Mouse (Mus musculus) embryonic facial prominence, embryonic 15.5 days (tissue): Measurements from ENCODE around the gene Ppp1ca. TPM values are rescaled to one million over a fixed set of nuclear protein-coding genes. Genes with fewer than 3 reads are reported as not detected.

Experiments
- ATAC-seq: fragments of 200-750 bp; cut with Nextera tagmentation; 2 replicates; pipeline ENCODE4 v1.8.0; 2017; ENCODE audit warnings: low read depth, moderate TSS enrichment; ENCODE audit not compliant: insufficient number of reproducible peaks, low FRiP score, low TSS enrichment
- H3K27ac ChIP-seq: fragments of 300-500 bp; sonication (generic); replicated peaks from 2 replicates; pipeline ENCODE4 v1.5.1; 2015; ENCODE audit warnings: mild to moderate bottlenecking, inconsistent platforms
- H3K27me3 ChIP-seq: fragments of 300-500 bp; sonication (generic); 2 replicates; pipeline ENCODE4 v1.6.1; 2015; ENCODE audit warnings: inconsistent platforms
- H3K36me3 ChIP-seq: fragments of 300-500 bp; sonication (generic); 2 replicates; pipeline ENCODE4 v1.6.1; 2015; ENCODE audit warnings: mild to moderate bottlenecking, inconsistent platforms
- H3K4me1 ChIP-seq: fragments of 300-500 bp; sonication (generic); 2 replicates; pipeline ENCODE4 v1.6.1; 2015; ENCODE audit warnings: inconsistent platforms
- H3K4me2 ChIP-seq: fragments of 300-500 bp; sonication (generic); replicated peaks from 2 replicates; pipeline ENCODE4 v1.6.1; 2015; ENCODE audit warnings: mild to moderate bottlenecking, inconsistent platforms
- H3K4me3 ChIP-seq: fragments of 300-500 bp; sonication (generic); replicated peaks from 2 replicates; pipeline ENCODE4 v1.5.1; 2015; ENCODE audit warnings: mild to moderate bottlenecking, inconsistent platforms
- H3K9ac ChIP-seq: fragments of 300-500 bp; sonication (generic); 2 replicates; pipeline ENCODE4 v1.6.1; 2015; ENCODE audit warnings: inconsistent platforms
- H3K9me3 ChIP-seq: fragments of 300-500 bp; sonication (generic); replicated peaks from 2 replicates; pipeline ENCODE4 v1.6.1; 2016; ENCODE audit warnings: inconsistent platforms
- WGBS: fragments of 180-500 bp; shearing (Covaris S2); methylation state at CpG from one replicate; pipeline ENCODE4 v1.1.7; 2015; 5-methylcytosine and 5-hydroxymethylcytosine counted together
- polyA plus RNA-seq: library from polyadenylated mRNA; unstranded; fragments of >200 nt; fragmentation: Nextera tagmentation; extraction: Ambion mirVana; gene quantifications from 2 replicates; pipeline ENCODE4 v1.2.1, GENCODE M21; 2015

Gene Ppp1ca
- polyA plus RNA-seq, 1 experiment from 2014 or later, result 745 TPM

- H3K4me3 ChIP-seq, result peak overlapping the region; percentile 95
- 82% methylated on average over 11 of the region's 11 CpGs for WGBS
- H3K27me3 ChIP-seq, result no peaks in the 10 kb centered on the region
- H3K9ac ChIP-seq, result peak overlapping the region; percentile 90
- no peak for ATAC-seq
- peak overlapping the region; percentile 85 for H3K4me2 ChIP-seq
- peaks cover 36% of the 10 kb centered on the region for H3K36me3 ChIP-seq
- H3K9me3 ChIP-seq, result no peaks in the 10 kb centered on the region
- no peak overlapping the region for H3K27ac ChIP-seq
- peaks cover 22% of the 10 kb centered on the region for H3K4me1 ChIP-seq
Observed at GRCm38 (mm10) chr19:4149283-4149682, 42.6 kb upstream of the Ppp1ca start.

- Histone ChIP-seq H3K4me3 (peak overlapping the region; percentile 95), H3K9ac (no peak overlapping the region)
Observed at GRCm38 (mm10) chr19:4149764-4150461, 42.0 kb upstream of the Ppp1ca start.

GRCm38 (mm10) chr19:4150567-4151487 is 41.0 kb upstream of the Ppp1ca start:
- H3K9ac ChIP-seq, result no peak overlapping the region
- H3K27ac ChIP-seq, result no peak overlapping the region
- H3K36me3 ChIP-seq, result peaks cover 40% of the 10 kb centered on the region
- no peak overlapping the region for H3K4me2 ChIP-seq
- no peak for ATAC-seq
- 89% methylated on average over 22 of the region's 22 CpGs for WGBS
- H3K9me3 ChIP-seq, result no peaks in the 10 kb centered on the region
- H3K27me3 ChIP-seq, result no peaks in the 10 kb centered on the region
- H3K4me3 ChIP-seq, result no peak overlapping the region
- H3K4me1 ChIP-seq, result peaks cover 22% of the 10 kb centered on the region

More at GRCm38 (mm10) chr19:4149764-4150461, 42.0 kb upstream of the Ppp1ca start:
- Histone ChIP-seq H3K27ac (no peak overlapping the region), H3K9me3 (no peaks in the 10 kb centered on the region), H3K27me3 (no peaks in the 10 kb centered on the region), H3K36me3 (peaks cover 36% of the 10 kb centered on the region), H3K4me1 (peaks cover 22% of the 10 kb centered on the region), H3K4me2 (peak overlapping the region; percentile 85)
- ATAC-seq, result no peak
- 91% methylated on average over 17 of the region's 17 CpGs for WGBS

- no peak overlapping the region for H3K27ac ChIP-seq
- H3K9ac ChIP-seq, result no peak overlapping the region
- no peak overlapping the region for H3K4me2 ChIP-seq
- no peaks in the 10 kb centered on the region for H3K27me3 ChIP-seq
- H3K36me3 ChIP-seq, result peaks cover 46% of the 10 kb centered on the region
- peaks cover 22% of the 10 kb centered on the region for H3K4me1 ChIP-seq
- 72% methylated on average over 5 of the region's 5 CpGs for WGBS
- no peak for ATAC-seq
- no peak overlapping the region for H3K4me3 ChIP-seq
- H3K9me3 ChIP-seq, result no peaks in the 10 kb centered on the region
Observed at GRCm38 (mm10) chr19:4151488-4151860, 40.4 kb upstream of the Ppp1ca start.

GRCm38 (mm10) chr19:4151898-4152297 is 40.0 kb upstream of the Ppp1ca start:
- no peak overlapping the region for H3K4me2 ChIP-seq
- peaks cover 50% of the 10 kb centered on the region for H3K36me3 ChIP-seq
- 87% methylated on average over 5 of the region's 5 CpGs for WGBS
- no peaks in the 10 kb centered on the region for H3K27me3 ChIP-seq
- ATAC-seq, result no peak
- no peak overlapping the region for H3K4me3 ChIP-seq
- no peaks in the 10 kb centered on the region for H3K9me3 ChIP-seq
- no peak overlapping the region for H3K9ac ChIP-seq
- H3K27ac ChIP-seq, result no peak overlapping the region
- peaks cover 22% of the 10 kb centered on the region for H3K4me1 ChIP-seq

GRCm38 (mm10) chr19:4152445-4153231 is 39.2 kb upstream of the Ppp1ca start:
- Histone ChIP-seq H3K27ac (no peak overlapping the region), H3K9me3 (no peaks in the 10 kb centered on the region), H3K4me2 (no peak overlapping the region), H3K9ac (no peak overlapping the region), H3K27me3 (no peaks in the 10 kb centered on the region), H3K4me1 (peaks cover 22% of the 10 kb centered on the region), H3K36me3 (peaks cover 58% of the 10 kb centered on the region), H3K4me3 (no peak overlapping the region)
- 86% methylated on average over 8 of the region's 8 CpGs for WGBS
- no peak for ATAC-seq

- no peak within 1 kb of the TSS for H3K9ac ChIP-seq
- WGBS, result 74% methylated on average over 11 of the region's 11 CpGs
- H3K4me2 ChIP-seq, result no peak within 1 kb of the TSS
- no peak for ATAC-seq
- peaks cover 16% of the 10 kb centered on the region for H3K4me1 ChIP-seq
- no peaks in the 10 kb centered on the region for H3K9me3 ChIP-seq
- H3K4me3 ChIP-seq, result no peak within 1 kb of the TSS
- no peaks in the 10 kb centered on the region for H3K27me3 ChIP-seq
- H3K36me3 ChIP-seq, result peaks cover 64% of the 10 kb centered on the region
- H3K27ac ChIP-seq, result no peak within 1 kb of the TSS
Observed at GRCm38 (mm10) chr19:4153232-4153654, 38.6 kb upstream of the Ppp1ca start, which contains the start of gene Ptprcap. Ptprcap (plus strand) TSS chr19:4153604.

GRCm38 (mm10) chr19:4154437-4155222 is 37.2 kb upstream of the Ppp1ca start:
- Histone ChIP-seq H3K4me1 (peaks cover 7% of the 10 kb centered on the region), H3K27me3 (no peaks in the 10 kb centered on the region), H3K27ac (no peak overlapping the region), H3K4me3 (no peak overlapping the region), H3K4me2 (no peak overlapping the region), H3K36me3 (peaks cover 78% of the 10 kb centered on the region), H3K9me3 (no peaks in the 10 kb centered on the region), H3K9ac (no peak overlapping the region)
- 70% methylated on average over 13 of the region's 13 CpGs for WGBS
- no peak for ATAC-seq

GRCm38 (mm10) chr19:4155223-4156072 is 36.4 kb upstream of the Ppp1ca start:
- no peaks in the 10 kb centered on the region for H3K4me1 ChIP-seq
- no peak for ATAC-seq
- no peak overlapping the region for H3K9ac ChIP-seq
- 65% methylated on average over 6 of the region's 6 CpGs for WGBS
- H3K36me3 ChIP-seq, result peaks cover 77% of the 10 kb centered on the region
- no peaks in the 10 kb centered on the region for H3K27me3 ChIP-seq
- no peak overlapping the region for H3K4me2 ChIP-seq
- no peak overlapping the region for H3K27ac ChIP-seq
- H3K4me3 ChIP-seq, result no peak overlapping the region
- H3K9me3 ChIP-seq, result no peaks in the 10 kb centered on the region

GRCm38 (mm10) chr19:4156073-4156579 is 35.7 kb upstream of the Ppp1ca start:
- Histone ChIP-seq H3K36me3 (peaks cover 77% of the 10 kb centered on the region), H3K9ac (no peak overlapping the region), H3K27ac (no peak overlapping the region), H3K4me2 (no peak overlapping the region), H3K9me3 (no peaks in the 10 kb centered on the region), H3K27me3 (no peaks in the 10 kb centered on the region), H3K4me1 (no peaks in the 10 kb centered on the region), H3K4me3 (no peak overlapping the region)
- ATAC-seq, result no peak
- WGBS, result 67% methylated on average over 20 of the region's 20 CpGs
